Mouse (Mus musculus) adipocyte (in vitro differentiated cells): ENCODE measurements at regions not wholly inside any gene's neighbourhood (a gene's known extent, or its start where the extent isn't known, plus 50 kb on each side); places are given as distances from the start of the nearest gene placed in this dataset.

Source experiments
- DNase-seq: peaks from one replicate; pipeline ENCODE4 v3.0.0-alpha.2; 2016; ENCODE audit warnings: low spot score

- DNase-seq = no peak
Measured at GRCm38 (mm10) chr6:126481257-126481656, 54.0 kb downstream of the Kcna5 start.

- DNase-seq = no peak
Measured at GRCm38 (mm10) chr6:126477506-126477905, 57.7 kb downstream of the Kcna5 start.

- no peak for DNase-seq
Measured at GRCm38 (mm10) chr6:126476758-126477157, 58.5 kb downstream of the Kcna5 start.

- DNase-seq = peak; percentile 13
Measured at GRCm38 (mm10) chr6:126475555-126475954, 59.7 kb downstream of the Kcna5 start.

GRCm38 (mm10) chr6:126453751-126454150 lies 81.5 kb downstream of the Kcna5 start:
- no peak for DNase-seq

GRCm38 (mm10) chr6:126445519-126445918 lies 89.7 kb downstream of the Kcna5 start:
- DNase-seq = no peak

- no peak for DNase-seq
Measured at GRCm38 (mm10) chr6:126440254-126440653, 95.0 kb downstream of the Kcna5 start.

GRCm38 (mm10) chr6:126437976-126438736 lies 97.1 kb downstream of the Kcna5 start:
- DNase-seq = no peak

- DNase-seq = no peak
Measured at GRCm38 (mm10) chr6:126427208-126427607, 108.0 kb downstream of the Kcna5 start.

GRCm38 (mm10) chr6:126405736-126406135 lies 129.5 kb downstream of the Kcna5 start:
- peak; percentile 28 for DNase-seq

- peak; percentile 7 for DNase-seq
Measured at GRCm38 (mm10) chr6:126404331-126405070, 130.7 kb downstream of the Kcna5 start.

- no peak for DNase-seq
Measured at GRCm38 (mm10) chr6:126399595-126399994, 135.6 kb downstream of the Kcna5 start.

GRCm38 (mm10) chr6:126398641-126399040 lies 136.6 kb downstream of the Kcna5 start:
- DNase-seq = no peak

- DNase-seq = no peak
Measured at GRCm38 (mm10) chr6:126395015-126395414, 140.2 kb downstream of the Kcna5 start.

GRCm38 (mm10) chr6:126394111-126394809 lies 141.0 kb downstream of the Kcna5 start:
- DNase-seq = no peak

GRCm38 (mm10) chr6:126384210-126385012 lies 150.8 kb downstream of the Kcna5 start:
- peak; percentile 10 for DNase-seq

GRCm38 (mm10) chr6:126377216-126377615 lies 158.0 kb downstream of the Kcna5 start:
- DNase-seq = no peak

GRCm38 (mm10) chr6:126374970-126375620 lies 160.1 kb downstream of the Kcna5 start:
- DNase-seq = no peak

- DNase-seq = no peak
Measured at GRCm38 (mm10) chr6:126371971-126372370, 163.2 kb downstream of the Kcna5 start.

GRCm38 (mm10) chr6:126371489-126371888 lies 163.7 kb downstream of the Kcna5 start:
- no peak for DNase-seq

- DNase-seq = no peak
Measured at GRCm38 (mm10) chr6:126365495-126365894, 169.7 kb downstream of the Kcna5 start.
